Mouse (Mus musculus) liver, embryonic 11.5 days (tissue): ENCODE measurements around the gene Abcb10. TPM values are rescaled to one million over a fixed set of nuclear protein-coding genes. Genes with fewer than 3 reads are reported as not detected.

Experiments
- ATAC-seq: fragments of 200-750 bp; cut with Nextera tagmentation; replicated peaks from 2 replicates; pipeline ENCODE4 v1.8.0; 2017; ENCODE audit warnings: moderate number of reproducible peaks, mild to moderate bottlenecking, moderate TSS enrichment, moderate library complexity; ENCODE audit not compliant: low FRiP score
- DNase-seq: peaks from one replicate; pipeline ENCODE4 v3.0.0-alpha.2; 2017; ENCODE audit warnings: low spot score
- H3K27ac ChIP-seq: fragments of 300-500 bp; sonication (generic); 2 replicates; pipeline ENCODE4 v1.5.1; 2014; ENCODE audit warnings: mild to moderate bottlenecking, low read depth, low read length, control low read depth
- H3K27me3 ChIP-seq: fragments of 300-500 bp; sonication (generic); replicated peaks from 2 replicates; pipeline ENCODE4 v1.6.1; 2014; ENCODE audit warnings: low read length, mixed read lengths; ENCODE audit not compliant: control insufficient read depth, insufficient read depth
- H3K36me3 ChIP-seq: fragments of 300-500 bp; sonication (generic); 2 replicates; pipeline ENCODE4 v1.6.1; 2014; ENCODE audit warnings: mild to moderate bottlenecking, low read length, moderate library complexity, mixed read lengths; ENCODE audit not compliant: control insufficient read depth, insufficient read depth
- H3K4me1 ChIP-seq: fragments of 300-500 bp; sonication (generic); replicated peaks from 2 replicates; pipeline ENCODE4 v1.6.1; 2014; ENCODE audit warnings: low read length, mixed read lengths; ENCODE audit not compliant: control insufficient read depth, insufficient read depth
- H3K4me2 ChIP-seq: fragments of 300-500 bp; sonication (generic); 2 replicates; pipeline ENCODE4 v1.6.1; 2014; ENCODE audit warnings: mild to moderate bottlenecking, control low read depth, moderate library complexity
- H3K4me3 ChIP-seq: fragments of 300-500 bp; sonication (generic); 2 replicates; pipeline ENCODE4 v1.5.1; 2014; ENCODE audit warnings: low read depth, low read length, control low read depth
- H3K9ac ChIP-seq: fragments of 300-500 bp; sonication (generic); 2 replicates; pipeline ENCODE4 v1.6.1; 2014; ENCODE audit warnings: low read depth, low read length, control low read depth
- H3K9me3 ChIP-seq: fragments of 300-500 bp; sonication (generic); 2 replicates; pipeline ENCODE4 v1.6.1; 2016; ENCODE audit warnings: low read length, inconsistent platforms, mixed read lengths; ENCODE audit not compliant: control insufficient read depth
- WGBS: fragments of 180-500 bp; shearing (Covaris S2); extraction: QIAGEN DNeasy Blood & Tissue Kit; methylation state at CpG from one replicate; pipeline ENCODE4 v1.1.7; 2014; 5-methylcytosine and 5-hydroxymethylcytosine counted together
- polyA plus RNA-seq: library from polyadenylated mRNA; unstranded; fragments of >200 nt; fragmentation: Nextera tagmentation; extraction: Ambion mirVana; gene quantifications from 2 replicates; pipeline ENCODE4 v1.2.1, GENCODE M21; 2014

The Abcb10 gene
- polyA plus RNA-seq, 1 experiment from 2014 or later, result 115 TPM

- H3K4me1 ChIP-seq, result peaks cover 14% of the 10 kb centered on the region
- ATAC-seq (no peak), DNase-seq (no peak)
- no peak overlapping the region for H3K4me3 ChIP-seq
- no peak overlapping the region for H3K27ac ChIP-seq
- H3K9ac ChIP-seq, result no peak overlapping the region
- H3K27me3 ChIP-seq, result no peaks in the 10 kb centered on the region
- WGBS, result 92% methylated on average over 3 of the region's 3 CpGs
- H3K9me3 ChIP-seq, result no peaks in the 10 kb centered on the region
- H3K36me3 ChIP-seq, result peaks cover 27% of the 10 kb centered on the region
- 0 out of 2 replicates have a peak overlapping the region, but pooled peaks have one; percentile 4 for H3K4me2 ChIP-seq
These were observed 29.2 kb upstream of the Abcb10 start for GRCm38 (mm10) chr8:124011989-124012586.

GRCm38 (mm10) chr8:124011580-124011979 lies 28.7 kb upstream of the Abcb10 start:
- H3K36me3 ChIP-seq, result peaks cover 27% of the 10 kb centered on the region
- DNase-seq (no peak), ATAC-seq (no peak; the same call in 1 of the 2 replicates)
- H3K4me2 ChIP-seq, result no peak overlapping the region
- no peak overlapping the region for H3K9ac ChIP-seq
- no peaks in the 10 kb centered on the region for H3K27me3 ChIP-seq
- H3K9me3 ChIP-seq, result no peaks in the 10 kb centered on the region
- H3K4me3 ChIP-seq, result no peak overlapping the region
- WGBS, result 48% methylated on average over 3 of the region's 3 CpGs
- no peak overlapping the region for H3K27ac ChIP-seq
- peaks cover 11% of the 10 kb centered on the region for H3K4me1 ChIP-seq

- no peaks in the 10 kb centered on the region; the same call in 1 of the 2 replicates for H3K4me1 ChIP-seq
- H3K4me2 ChIP-seq, result no peak overlapping the region
- no peaks in the 10 kb centered on the region for H3K27me3 ChIP-seq
- H3K9ac ChIP-seq, result no peak overlapping the region
- H3K27ac ChIP-seq, result no peak overlapping the region
- H3K4me3 ChIP-seq, result no peak overlapping the region
- 82% methylated on average over 6 of the region's 6 CpGs for WGBS
- ATAC-seq (no peak), DNase-seq (no peak)
- H3K9me3 ChIP-seq, result no peaks in the 10 kb centered on the region
- H3K36me3 ChIP-seq, result peaks cover 56% of the 10 kb centered on the region
These were observed 24.9 kb upstream of the Abcb10 start for GRCm38 (mm10) chr8:124007829-124008228.

- H3K36me3 ChIP-seq, result peaks cover 50% of the 10 kb centered on the region
- H3K4me1 ChIP-seq, result no peaks in the 10 kb centered on the region
- no peak overlapping the region for H3K4me3 ChIP-seq
- DNase-seq (no peak), ATAC-seq (no peak)
- no peaks in the 10 kb centered on the region for H3K27me3 ChIP-seq
- H3K4me2 ChIP-seq, result no peak overlapping the region
- 94% methylated on average over 10 of the region's 10 CpGs for WGBS
- H3K9me3 ChIP-seq, result no peaks in the 10 kb centered on the region
- no peak overlapping the region for H3K27ac ChIP-seq
- H3K9ac ChIP-seq, result no peak overlapping the region
These were observed 19.7 kb upstream of the Abcb10 start for GRCm38 (mm10) chr8:124002546-124003108.

- WGBS, result 94% methylated on average over 2 of the region's 2 CpGs
- H3K36me3 ChIP-seq, result peaks cover 36% of the 10 kb centered on the region
- no peak overlapping the region for H3K4me2 ChIP-seq
- H3K9ac ChIP-seq, result no peak overlapping the region
- H3K9me3 ChIP-seq, result no peaks in the 10 kb centered on the region
- H3K4me1 ChIP-seq, result no peaks in the 10 kb centered on the region
- no peak overlapping the region for H3K27ac ChIP-seq
- no peaks in the 10 kb centered on the region for H3K27me3 ChIP-seq
- no peak overlapping the region for H3K4me3 ChIP-seq
- DNase-seq (no peak), ATAC-seq (no peak)
These were observed 16.6 kb upstream of the Abcb10 start for GRCm38 (mm10) chr8:123999568-123999967.

- Histone ChIP-seq H3K4me2 (no peak overlapping the region), H3K9ac (no peak overlapping the region), H3K4me1 (peaks cover 21% of the 10 kb centered on the region), H3K27me3 (no peaks in the 10 kb centered on the region), H3K36me3 (peaks cover 12% of the 10 kb centered on the region; the same call in 1 of the 2 replicates), H3K4me3 (no peak overlapping the region), H3K27ac (no peak overlapping the region), H3K9me3 (no peaks in the 10 kb centered on the region)
- DNase-seq (no peak), ATAC-seq (no peak)
- 81% methylated on average over 3 of the region's 3 CpGs for WGBS
These were observed 11.1 kb upstream of the Abcb10 start for GRCm38 (mm10) chr8:123993997-123994396.

- WGBS, result 88% methylated on average over 5 of the region's 5 CpGs
- Histone ChIP-seq H3K9me3 (no peaks in the 10 kb centered on the region), H3K36me3 (peaks cover 10% of the 10 kb centered on the region; the same call in 1 of the 2 replicates), H3K9ac (no peak overlapping the region), H3K4me2 (no peak overlapping the region), H3K4me1 (peaks cover 24% of the 10 kb centered on the region), H3K27me3 (no peaks in the 10 kb centered on the region), H3K27ac (no peak overlapping the region), H3K4me3 (no peak overlapping the region)
- DNase-seq (no peak), ATAC-seq (no peak)
These were observed 10.7 kb upstream of the Abcb10 start for GRCm38 (mm10) chr8:123993597-123993996.

GRCm38 (mm10) chr8:123992587-123992986 lies 9.7 kb upstream of the Abcb10 start:
- DNase-seq, result no peak
- Histone ChIP-seq H3K4me1 (peaks cover 28% of the 10 kb centered on the region), H3K27me3 (no peaks in the 10 kb centered on the region), H3K36me3 (peaks cover 4% of the 10 kb centered on the region; the same call in 1 of the 2 replicates), H3K9ac (no peak overlapping the region), H3K4me3 (no peak overlapping the region), H3K4me2 (no peak overlapping the region), H3K9me3 (no peaks in the 10 kb centered on the region), H3K27ac (no peak overlapping the region)
- no peak for ATAC-seq
- 82% methylated on average over 8 of the region's 8 CpGs for WGBS
